Mouse (Mus musculus) cerebellum, adult 2 months (tissue): Measurements from ENCODE around the gene Myl4. TPM values are rescaled to one million over a fixed set of nuclear protein-coding genes. Genes with fewer than 3 reads are reported as not detected.

Experiments
- DNase-seq, 2 experiments: peaks; one replicate each; pipeline ENCODE4 v3.0.0; 2021
- H3K27ac ChIP-seq: fragments of 200-500 bp; 2 replicates; pipeline ENCODE4 v1.5.1; 2012; ENCODE audit warnings: low read length, control low read depth, inconsistent platforms; ENCODE audit not compliant: insufficient read depth
- H3K27me3 ChIP-seq: fragments of 200-500 bp; 2 replicates; pipeline ENCODE4 v1.6.1; 2012; ENCODE audit warnings: inconsistent platforms, mild to moderate bottlenecking, low read length, moderate library complexity; ENCODE audit not compliant: control insufficient read depth, insufficient read depth
- H3K4me1 ChIP-seq: fragments of 200-500 bp; 2 replicates; pipeline ENCODE4 v1.6.1; 2011; ENCODE audit warnings: low read length; ENCODE audit not compliant: control insufficient read depth, insufficient read depth
- H3K4me3 ChIP-seq: fragments of 200-500 bp; replicated peaks from 2 replicates; pipeline ENCODE3; 2011; ENCODE audit warnings: mild to moderate bottlenecking, low read depth, low read length, control low read depth; ENCODE audit not compliant: insufficient read depth
- CTCF ChIP-seq: fragments of 200-500 bp; IDR thresholded peaks from 2 replicates; pipeline ENCODE4 v1.5.1; 2011; ENCODE audit warnings: low read depth, mild to moderate bottlenecking, control low read depth, low read length, moderate library complexity, borderline replicate concordance; ENCODE audit not compliant: insufficient read depth
- POLR2A ChIP-seq: fragments of 200-500 bp; IDR thresholded peaks from 2 replicates; pipeline ENCODE4 v1.6.1; 2011; ENCODE audit warnings: low read length, control low read depth, borderline replicate concordance; ENCODE audit not compliant: insufficient read depth
- WGBS: fragments of 180-500 bp; shearing (Covaris S2); methylation state at CpG from one replicate; pipeline ENCODE4 v1.1.7; 2018; 5-methylcytosine and 5-hydroxymethylcytosine counted together
- polyA plus RNA-seq: library from polyadenylated mRNA; depleted of rRNA; stranded (reverse); fragments of >200 nt; gene quantifications from 2 replicates; pipeline ENCODE4 v1.2.3, GENCODE M21; 2012

The Myl4 gene
- polyA plus RNA-seq, 1 experiment: 2.5 TPM

DNA sequence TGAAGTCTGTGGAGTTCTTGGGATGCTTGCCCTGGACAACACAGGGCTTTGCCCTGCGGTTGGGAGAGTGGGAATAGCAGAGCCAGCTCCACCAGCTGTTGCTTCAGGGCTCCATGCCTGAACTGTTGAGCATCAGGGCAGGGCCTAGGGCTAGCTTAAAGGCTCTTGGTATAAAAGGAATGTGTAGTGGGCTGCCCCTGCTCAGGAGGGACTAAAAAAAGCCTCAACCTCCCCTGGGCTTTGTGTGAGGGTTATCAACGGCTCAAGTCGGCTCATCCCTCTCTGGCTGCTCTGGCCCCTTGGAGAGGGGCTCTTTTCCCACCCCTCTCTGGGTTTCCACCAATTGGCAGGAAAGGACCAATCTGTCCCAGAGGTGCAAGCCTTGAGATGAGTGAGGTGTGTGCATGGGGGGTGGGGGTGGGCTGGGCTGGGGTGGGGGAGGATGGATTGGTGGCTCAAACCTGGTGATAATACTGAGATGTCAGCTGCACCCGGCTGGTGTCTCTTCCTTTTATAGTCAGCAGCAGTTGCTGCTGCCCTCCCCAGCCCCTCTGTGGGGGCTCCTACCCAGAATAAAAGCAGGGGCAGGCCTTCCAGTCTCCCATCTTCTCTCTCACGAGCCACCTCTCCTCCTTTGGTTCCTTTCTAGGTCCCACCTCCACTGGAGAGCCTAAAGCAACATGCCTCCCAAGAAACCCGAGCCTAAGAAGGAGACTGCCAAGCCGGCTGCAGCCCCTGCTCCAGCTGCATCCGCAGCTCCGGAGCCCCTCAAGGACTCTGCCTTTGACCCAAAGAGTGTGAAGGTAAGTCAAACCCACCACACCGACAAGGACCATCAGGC is 26.5 kb downstream of the Myl4 start:
- no peak for DNase-seq
- H3K4me3 ChIP-seq: no peak overlapping the region
- WGBS: 56% methylated on average over 10 of the region's 10 CpGs
- no peaks in the 10 kb centered on the region for H3K4me1 ChIP-seq
- no peak overlapping the region for H3K27ac ChIP-seq
- no peaks in the 10 kb centered on the region for H3K27me3 ChIP-seq
- TF ChIP-seq POLR2A (no peak), CTCF (no peak)

DNA sequence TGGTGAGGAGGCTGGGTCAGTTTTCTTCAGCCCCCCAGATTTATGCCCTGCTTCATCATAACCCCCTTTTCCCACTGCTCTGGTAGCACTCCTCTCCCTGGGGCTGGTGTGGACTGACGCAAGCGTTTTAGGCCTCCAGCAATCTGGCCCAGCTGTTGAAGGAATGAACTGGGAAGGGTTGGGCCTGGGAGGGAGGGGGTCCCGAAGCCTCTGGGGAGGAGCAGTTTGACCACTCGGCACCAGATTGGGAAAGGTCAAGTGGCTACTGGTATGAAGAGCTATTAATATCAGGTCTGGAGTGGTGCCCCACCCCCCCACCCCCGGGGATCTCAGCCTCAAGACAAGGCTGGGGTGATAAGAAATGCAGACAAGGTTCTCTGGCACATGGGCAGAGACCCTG is 27.6 kb downstream of the Myl4 start:
- Histone ChIP-seq H3K27me3 (no peaks in the 10 kb centered on the region), H3K27ac (no peak overlapping the region), H3K4me3 (no peak overlapping the region), H3K4me1 (no peaks in the 10 kb centered on the region)
- DNase-seq: no peak
- TF ChIP-seq CTCF: no peak
- no peak for TF ChIP-seq POLR2A
- WGBS: 75% methylated on average over 5 of the region's 5 CpGs

DNA sequence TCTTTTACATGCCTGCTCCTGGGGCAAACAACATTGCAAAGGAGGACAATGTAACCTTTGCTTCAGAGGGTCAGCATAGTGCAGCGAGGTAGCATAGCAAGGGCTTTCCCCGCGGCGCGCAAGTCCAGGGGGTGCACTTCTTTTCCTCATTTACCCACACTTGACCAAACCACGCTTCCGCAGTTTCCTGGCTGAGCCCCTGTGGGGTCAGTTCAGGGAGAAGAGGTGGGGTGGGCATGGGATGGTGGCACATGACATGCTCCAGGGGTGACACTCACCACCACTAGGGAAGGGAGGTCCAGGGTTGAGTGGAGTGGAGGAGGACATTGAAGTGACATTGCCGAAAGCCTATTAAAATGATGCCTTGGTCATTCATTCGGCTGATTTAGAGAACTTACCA is 28.6 kb downstream of the Myl4 start:
- no peak overlapping the region for H3K27ac ChIP-seq
- no peak for DNase-seq
- H3K4me3 ChIP-seq: no peak overlapping the region
- H3K27me3 ChIP-seq: no peaks in the 10 kb centered on the region
- TF ChIP-seq CTCF (no peak), POLR2A (no peak)
- no peaks in the 10 kb centered on the region for H3K4me1 ChIP-seq
- WGBS: 89% methylated on average over 9 of the region's 9 CpGs

DNA sequence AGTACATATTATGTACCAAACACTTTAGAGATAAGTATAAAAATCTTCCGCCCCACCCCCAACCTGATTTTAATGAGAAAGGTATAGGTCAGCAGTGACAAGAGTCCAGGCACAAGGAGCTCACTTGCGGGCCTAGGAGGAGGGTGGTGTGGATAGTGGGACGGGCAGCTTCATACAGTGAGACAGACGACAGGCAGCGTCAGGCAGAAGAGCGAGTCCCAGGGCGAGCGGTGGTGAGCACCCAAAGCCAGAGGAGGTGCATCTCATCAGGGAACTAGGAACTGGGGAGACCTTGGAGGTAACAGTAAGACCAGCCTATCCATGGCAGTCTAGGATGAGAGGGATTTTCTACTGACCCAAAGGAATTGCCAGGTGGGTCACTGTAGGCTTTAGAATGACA is 29.1 kb downstream of the Myl4 start:
- WGBS: 94% methylated on average over 8 of the region's 8 CpGs
- TF ChIP-seq CTCF (no peak), POLR2A (no peak)

DNA sequence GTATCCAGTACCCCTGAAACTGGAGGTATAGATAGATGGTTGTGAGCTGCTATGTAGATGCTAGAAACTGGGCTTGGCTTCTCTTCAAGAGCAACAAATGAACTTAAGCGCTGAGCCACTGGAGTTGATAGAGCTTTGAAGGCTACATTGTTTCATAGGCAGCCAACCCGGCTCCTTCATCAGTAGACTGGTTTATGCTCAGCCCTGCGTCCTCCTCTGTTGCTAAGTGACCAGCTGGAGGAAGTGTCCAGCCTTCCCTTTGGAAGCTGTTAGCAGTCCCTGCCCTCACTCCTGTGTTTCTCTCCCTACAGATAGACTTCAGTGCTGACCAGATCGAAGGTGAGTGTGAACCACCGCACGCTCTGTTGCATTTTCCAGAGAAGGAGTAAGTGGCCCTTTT is 29.6 kb downstream of the Myl4 start:
- WGBS: 52% methylated on average over 6 of the region's 6 CpGs
- DNase-seq: no peak
- TF ChIP-seq CTCF: no peak
- no peak for TF ChIP-seq POLR2A
- H3K27me3 ChIP-seq: no peaks in the 10 kb centered on the region
- H3K27ac ChIP-seq: no peak overlapping the region
- H3K4me1 ChIP-seq: no peaks in the 10 kb centered on the region
- H3K4me3 ChIP-seq: no peak overlapping the region

More for the DNA sequence above, 29.1 kb downstream of the Myl4 start:
- no peaks in the 10 kb centered on the region for H3K4me1 ChIP-seq
- H3K27ac ChIP-seq: no peak overlapping the region
- no peak overlapping the region for H3K4me3 ChIP-seq
- no peaks in the 10 kb centered on the region for H3K27me3 ChIP-seq
- no peak for DNase-seq

DNA sequence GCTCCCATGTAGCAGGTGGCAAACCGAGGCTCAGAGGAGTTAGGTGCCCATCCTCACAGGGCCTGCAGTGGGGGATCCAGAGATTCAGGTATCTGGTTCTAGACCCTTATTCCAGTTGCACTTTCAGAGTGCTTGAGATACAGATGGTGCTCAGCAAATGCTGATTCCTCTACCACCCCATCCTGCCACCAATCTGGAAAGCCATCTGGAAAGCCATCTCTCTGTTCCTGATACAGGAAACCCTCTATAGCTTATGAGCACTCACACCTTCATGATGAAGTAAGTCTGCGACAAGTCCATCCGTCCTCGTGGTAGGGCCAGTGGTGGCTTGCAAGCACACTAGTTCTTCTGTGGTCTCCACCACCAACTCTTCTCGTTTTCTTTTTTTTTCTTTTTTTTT is 30.1 kb downstream of the Myl4 start:
- no peak overlapping the region for H3K27ac ChIP-seq
- DNase-seq: no peak
- WGBS: 93% methylated on average over 5 of the region's 5 CpGs

DNA sequence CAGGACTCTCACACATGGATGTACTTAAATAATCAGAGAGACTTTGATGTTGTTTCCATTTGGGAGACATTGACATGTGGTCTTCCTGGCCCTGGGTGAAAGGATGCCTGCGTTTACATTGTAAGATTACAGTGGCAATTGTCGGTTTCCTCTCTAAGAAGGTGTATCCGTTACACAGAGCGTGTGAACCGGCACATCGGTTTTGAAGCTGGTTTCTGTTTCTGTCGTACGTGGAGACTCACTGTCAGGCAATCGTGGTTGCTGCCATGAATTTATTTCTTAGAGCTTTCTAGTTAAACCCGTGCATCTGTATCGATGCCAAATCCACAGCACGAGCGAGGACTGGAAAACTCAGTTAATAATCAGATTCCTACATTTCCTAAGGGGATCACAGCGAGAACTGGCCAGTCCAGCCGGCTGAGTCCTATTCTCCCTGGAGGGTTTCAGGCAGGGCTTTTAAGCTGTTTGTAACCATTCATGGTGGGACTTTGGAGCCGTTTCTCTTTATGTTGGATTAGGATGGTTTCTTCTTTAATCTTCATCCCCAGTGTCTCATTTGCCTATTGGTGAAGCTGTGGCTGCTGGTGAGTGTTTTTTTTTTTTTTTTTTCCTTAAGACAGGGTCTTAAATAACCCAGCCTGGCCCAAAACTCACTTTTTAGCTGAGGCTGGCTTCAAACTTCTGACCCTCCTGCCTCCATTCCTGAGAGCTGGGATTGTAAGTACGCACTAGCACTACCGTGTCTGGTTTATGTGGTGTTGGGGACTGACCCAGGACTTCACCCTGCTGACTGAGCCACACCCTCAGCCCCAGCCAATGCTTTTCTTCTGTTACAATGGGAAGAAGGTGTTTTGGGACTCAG is 31.2 kb downstream of the Myl4 start:
- Histone ChIP-seq H3K27me3 (no peaks in the 10 kb centered on the region), H3K4me1 (no peaks in the 10 kb centered on the region), H3K27ac (no peak overlapping the region), H3K4me3 (no peak overlapping the region)
- 41% methylated on average over 18 of the region's 18 CpGs for WGBS
- no peak for DNase-seq
- TF ChIP-seq CTCF (no peak), POLR2A (no peak)

More for the DNA sequence above, 30.1 kb downstream of the Myl4 start:
- no peaks in the 10 kb centered on the region for H3K4me1 ChIP-seq
- TF ChIP-seq POLR2A (no peak), CTCF (no peak)
- no peak overlapping the region for H3K4me3 ChIP-seq
- no peaks in the 10 kb centered on the region for H3K27me3 ChIP-seq

DNA sequence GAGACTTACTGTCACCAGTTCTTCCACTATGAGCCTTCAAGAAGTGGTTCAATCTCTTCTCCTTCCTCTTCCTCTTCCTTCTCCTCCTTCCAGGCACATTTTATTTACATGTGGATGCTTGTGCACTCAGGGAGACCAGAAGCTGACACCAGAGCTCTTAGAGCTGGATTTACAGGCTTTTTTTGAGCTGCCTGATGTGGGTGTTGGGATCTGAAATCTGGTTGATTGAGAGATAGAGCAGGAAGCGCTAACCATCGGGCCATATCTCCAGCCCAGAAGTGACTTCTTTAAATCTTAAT is 31.8 kb downstream of the Myl4 start:
- WGBS: 90% methylated on average over 2 of the region's 2 CpGs
- no peaks in the 10 kb centered on the region for H3K4me1 ChIP-seq
- H3K4me3 ChIP-seq: no peak overlapping the region
- no peaks in the 10 kb centered on the region for H3K27me3 ChIP-seq
- TF ChIP-seq POLR2A (no peak), CTCF (no peak)
- H3K27ac ChIP-seq: no peak overlapping the region
- DNase-seq: no peak
